Mouse (Mus musculus) adrenal gland, adult (tissue): ENCODE data around the gene Mtfr2.

ENCODE experiments used
- DNase-seq, 2 experiments: peaks; one replicate each; pipeline ENCODE4 v3.0.0; 2022 to 2023; ENCODE audit warnings: low spot score in 1 of 2; ENCODE audit not compliant: inconsistent age in 2 of 2

The Mtfr2 gene

DNA sequence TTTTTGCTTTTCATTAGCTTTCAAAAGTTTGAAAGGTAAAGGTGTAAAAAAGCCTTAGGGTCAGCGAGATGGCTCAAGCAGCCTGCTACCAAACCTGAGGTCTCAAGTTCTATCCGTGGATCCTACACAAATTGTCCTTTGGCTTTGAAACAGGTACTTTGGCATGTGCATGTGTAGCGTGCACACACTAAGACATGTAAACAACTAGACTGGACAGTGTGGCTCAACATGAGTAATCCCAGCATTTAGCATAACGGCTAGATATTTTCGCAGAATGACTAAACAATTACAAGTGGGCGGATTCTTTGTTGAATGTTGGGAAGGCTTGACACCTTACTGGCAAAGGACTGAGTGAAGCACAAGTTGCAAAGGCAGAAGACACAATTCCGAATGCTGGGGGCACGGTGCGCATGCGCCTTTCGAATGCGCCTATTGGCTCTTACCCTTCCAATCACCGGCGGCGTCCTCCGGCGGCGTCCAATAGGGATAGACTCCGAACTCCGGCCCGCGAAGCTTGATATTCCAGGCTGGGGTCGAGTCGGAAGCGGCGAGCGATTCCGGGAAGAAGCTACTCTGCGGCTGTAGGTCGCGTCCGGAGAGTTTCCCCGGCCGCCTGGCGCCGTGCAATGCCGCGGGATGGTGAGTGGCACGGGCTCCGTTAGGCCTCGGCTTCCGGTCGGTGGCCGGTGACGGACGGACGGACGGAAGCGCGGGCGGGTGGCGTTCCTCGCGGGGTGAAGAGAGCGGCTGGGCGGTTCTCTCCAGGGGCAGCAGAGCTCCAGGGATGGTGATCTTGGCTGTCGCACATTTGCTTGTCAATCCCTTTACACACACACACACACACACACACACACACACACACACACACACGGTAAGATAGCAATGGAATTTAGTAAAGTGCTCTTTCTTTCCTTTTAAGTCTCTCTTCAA lies at the start of gene Mtfr2:
Gene Mtfr2, plus strand, starts transcription at position 486 of the 930 bp plus-strand sequence.
- peak; percentile 93 to 98 for DNase-seq

DNA sequence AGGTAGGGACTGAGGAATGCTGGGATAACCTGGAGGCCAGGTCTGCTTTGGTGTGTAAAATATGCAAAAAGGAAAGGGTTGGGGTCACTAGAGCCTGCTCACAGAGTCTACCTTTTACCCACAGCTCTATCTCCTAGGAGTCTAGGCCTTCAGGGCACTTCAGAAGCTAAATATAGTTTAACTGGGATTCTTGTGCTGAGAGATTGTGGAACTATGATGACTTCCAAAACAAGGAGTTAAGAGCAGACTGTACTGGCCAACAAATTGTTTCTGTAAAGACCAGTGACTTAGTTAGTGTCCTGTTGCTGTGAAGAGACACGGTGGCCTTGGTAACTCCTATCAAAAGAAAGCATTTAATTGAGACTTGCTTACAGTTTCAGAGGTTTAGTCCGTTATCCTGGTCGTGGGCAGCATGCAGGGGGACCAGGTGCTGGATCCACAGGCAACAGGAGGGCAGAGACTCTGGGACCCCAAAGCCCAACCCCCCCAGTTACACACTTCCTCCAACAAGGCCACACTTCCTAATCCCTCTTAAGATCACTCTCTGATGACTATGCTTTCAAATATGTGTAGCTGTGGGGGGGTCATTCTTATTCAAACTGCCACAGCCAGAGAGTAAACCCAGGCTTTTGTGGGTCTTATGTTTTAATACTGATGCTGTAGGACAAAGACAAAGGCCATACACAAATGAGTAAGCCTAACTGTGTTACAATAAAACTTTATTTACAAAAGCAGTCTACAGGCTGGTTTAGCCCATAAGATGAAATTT lies 49.2 kb upstream of the Mtfr2 start:
- no peak for DNase-seq

DNA sequence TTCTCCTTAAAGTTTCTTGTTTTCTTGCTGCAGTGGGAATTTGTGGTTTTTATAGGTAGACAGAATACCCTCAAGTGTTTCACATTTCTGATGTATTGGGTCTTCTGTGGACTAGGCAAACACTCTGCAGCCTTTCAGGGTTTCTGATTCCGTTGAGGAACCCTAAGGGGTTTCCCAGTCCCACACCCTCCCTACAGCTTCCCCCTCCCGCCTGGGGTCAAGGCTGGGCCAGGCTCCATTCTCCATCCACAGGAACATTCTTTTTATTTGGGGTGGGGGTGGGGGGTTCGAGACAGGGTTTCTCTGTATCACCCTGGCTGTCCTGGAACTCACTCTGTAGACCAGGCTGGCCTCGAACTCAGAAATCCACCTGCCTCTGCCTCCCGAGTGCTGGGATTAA lies 48.5 kb upstream of the Mtfr2 start:
- DNase-seq = no peak

- peak; percentile 31 to 53 for DNase-seq
Observed at GRCm38 (mm10) chr10:20310969-20311769, 36.4 kb upstream of the Mtfr2 start.

- DNase-seq = peak; percentile 100
Observed at GRCm38 (mm10) chr10:20311918-20312735, 35.4 kb upstream of the Mtfr2 start, which contains the start of gene Bclaf1. Bclaf1 (plus strand) TSS chr10:20312469.

GRCm38 (mm10) chr10:20312736-20313301 lies 34.8 kb upstream of the Mtfr2 start:
- peak; percentile 93 to 97 for DNase-seq

GRCm38 (mm10) chr10:20313447-20313846 lies 34.1 kb upstream of the Mtfr2 start:
- DNase-seq = peak in 1 of 2 experiments; percentile 63

DNA sequence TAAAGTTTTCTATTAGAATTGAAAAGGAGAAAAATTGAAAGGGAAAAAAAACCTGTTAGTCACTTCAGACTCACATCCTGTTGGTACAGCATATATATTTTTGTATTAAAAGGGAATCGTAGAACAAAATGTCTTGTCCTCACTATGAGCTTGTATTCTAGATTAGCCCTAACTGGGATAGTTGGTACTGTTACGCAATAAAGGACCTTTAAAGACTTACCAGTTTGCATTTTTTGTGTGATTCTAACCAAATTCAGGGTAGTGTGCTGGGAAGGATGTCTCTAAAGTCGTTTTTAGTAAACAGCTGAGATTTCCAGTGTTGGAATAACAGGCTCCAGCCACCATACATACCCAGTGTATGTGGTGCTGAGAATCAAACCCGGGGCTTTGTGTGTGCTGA lies 33.6 kb upstream of the Mtfr2 start:
- DNase-seq = peak in 1 of 2 experiments; percentile 50

- DNase-seq = peak in 1 of 2 experiments; percentile 54
Observed at GRCm38 (mm10) chr10:20314797-20315196, 32.8 kb upstream of the Mtfr2 start.

- peak in 1 of 2 experiments; percentile 47 for DNase-seq
Observed at GRCm38 (mm10) chr10:20317466-20317865, 30.1 kb upstream of the Mtfr2 start.

- no peak for DNase-seq
Observed at GRCm38 (mm10) chr10:20326226-20326625, 21.3 kb upstream of the Mtfr2 start.

DNA sequence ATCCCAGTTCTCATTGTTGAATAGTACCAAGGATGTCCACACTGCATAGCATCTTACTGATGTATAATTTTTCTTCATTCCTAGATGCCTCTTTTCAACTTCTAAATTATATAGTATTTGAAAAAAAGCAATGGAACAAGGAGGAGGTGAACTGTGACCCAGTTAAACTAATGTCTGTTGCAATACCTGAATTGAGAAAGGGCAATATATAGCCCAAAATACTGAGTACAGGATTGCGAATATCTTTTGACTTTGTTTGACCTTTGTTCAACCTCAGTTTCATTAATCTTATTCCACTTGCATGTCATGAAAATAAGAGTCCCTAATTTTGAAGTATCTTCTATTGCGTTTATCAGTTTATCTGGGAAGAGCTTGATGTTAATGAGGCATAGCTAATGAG lies 16.3 kb upstream of the Mtfr2 start:
- DNase-seq = no peak

- no peak for DNase-seq
Observed at GRCm38 (mm10) chr10:20337872-20338271, 9.7 kb upstream of the Mtfr2 start.

DNA sequence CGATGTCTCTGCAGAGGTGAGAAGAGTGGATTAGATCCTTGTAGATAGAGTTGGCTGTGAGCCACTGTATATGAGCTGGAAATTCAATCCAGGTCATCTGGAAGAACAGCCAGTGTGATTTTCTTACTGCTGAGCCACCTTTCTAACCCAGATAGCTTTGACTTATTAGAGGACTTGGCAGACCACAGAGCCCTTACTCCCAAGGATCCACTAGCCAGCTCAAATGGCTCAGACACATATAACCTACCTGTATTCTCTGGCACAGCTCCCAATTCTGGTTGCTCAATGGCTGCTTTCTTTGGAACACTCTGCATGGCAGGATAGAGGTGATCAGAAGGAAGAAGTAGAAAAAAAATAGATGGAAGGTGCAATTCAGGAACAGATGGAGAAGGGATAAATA lies 1.8 kb upstream of the Mtfr2 start:
- DNase-seq = peak in 1 of 2 experiments; percentile 59

- no peak for DNase-seq
Observed at GRCm38 (mm10) chr10:20348894-20349293, 1.3 kb downstream of the Mtfr2 start.

GRCm38 (mm10) chr10:20361542-20362449 lies 14.2 kb downstream of the Mtfr2 start:
- peak in 1 of 2 experiments; percentile 56 for DNase-seq

DNA sequence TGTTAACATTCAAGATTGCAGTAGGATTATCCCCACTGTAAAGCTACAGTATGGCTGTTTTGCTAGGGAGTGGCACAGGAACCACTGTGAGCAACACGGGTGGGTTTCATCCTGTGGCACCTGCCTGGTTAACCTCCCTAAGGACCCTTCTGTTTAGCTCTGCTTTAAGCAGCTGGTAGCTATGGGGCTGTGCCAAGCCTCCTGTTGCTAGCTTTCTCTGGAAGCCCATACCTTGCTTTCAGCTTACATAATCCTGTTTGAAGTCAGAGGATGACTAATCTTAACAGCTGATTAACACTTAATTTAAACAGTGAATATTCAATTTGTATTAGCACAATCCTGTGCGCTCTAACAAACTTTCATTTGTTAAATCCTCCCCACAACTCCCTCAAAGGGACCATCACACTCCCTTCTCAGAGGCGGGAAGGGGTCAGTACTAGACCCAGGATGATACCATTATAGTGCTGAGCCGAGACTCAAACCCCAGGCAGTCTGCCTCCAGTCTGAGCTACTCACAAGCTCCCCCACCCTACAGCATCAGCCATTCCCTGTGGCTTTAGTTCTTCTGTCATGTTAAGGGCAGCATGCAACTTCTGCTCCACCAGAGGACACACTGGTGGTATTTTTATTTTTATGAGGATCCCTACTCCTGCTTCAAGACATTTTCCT lies 15.0 kb downstream of the Mtfr2 start:
- DNase-seq = no peak

GRCm38 (mm10) chr10:20372046-20372445 lies 24.5 kb downstream of the Mtfr2 start:
- no peak for DNase-seq
